Mouse (Mus musculus): Measurements from ENCODE around the gene Cat. TPM values are rescaled to one million over a fixed set of nuclear protein-coding genes. Genes with fewer than 3 reads are reported as not detected.

The Cat gene
- total and polyA plus RNA-seq, 2 experiments from 2014 or later: 70.2 to 118 TPM

DNA sequence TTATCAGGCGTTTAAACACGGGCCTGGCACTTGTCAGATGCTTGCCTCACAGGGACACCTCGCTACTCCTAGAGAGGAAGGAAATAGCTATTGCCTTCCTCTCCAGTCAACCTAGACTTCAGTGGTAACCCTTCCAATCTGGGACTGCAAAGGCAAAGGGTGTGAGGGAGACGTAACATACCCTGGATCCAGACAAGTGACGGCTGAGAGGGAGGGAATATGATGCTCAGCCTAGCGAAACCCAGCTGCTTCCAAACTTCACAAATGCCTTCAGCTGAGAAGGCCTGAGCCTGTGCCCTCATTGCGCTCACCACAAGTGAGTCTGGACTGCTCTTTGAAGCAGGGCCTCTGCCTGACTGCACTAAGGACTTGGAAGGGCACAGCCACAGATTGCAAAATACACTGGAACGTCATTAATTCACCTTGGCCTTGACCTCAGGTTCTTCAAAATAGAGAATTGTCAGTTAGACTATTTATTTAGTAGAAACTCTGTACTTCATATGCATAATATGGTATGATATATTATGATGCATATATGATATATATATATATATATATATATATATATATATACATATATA, 52.2 kb downstream of the Cat start:
- TF ChIP-seq CTCF (IDR thresholded peaks at IDR 0.05): no peak
- Histone ChIP-seq H3K27ac (ENCODE audit: low read depth, low read length) (no peak overlapping the region), H3K4me3 (ENCODE audit: low read depth, low read length) (no peak overlapping the region), H3K27me3 (ENCODE audit: insufficient read depth, low read length) (no peaks in the 10 kb centered on the region), H3K4me1 (ENCODE audit: insufficient read depth, low read length) (peaks cover 3% of the 10 kb centered on the region; the same call in 1 of the 2 replicates), H3K4me2 (ENCODE audit: low read depth, low read length, poor library complexity, severe bottlenecking) (no peak overlapping the region), H3K36me3 (ENCODE audit: insufficient read depth, low read length) (no peaks in the 10 kb centered on the region), H3K9me3 (ENCODE audit: low read length) (no peaks in the 10 kb centered on the region), H3K9ac (replicated peaks; ENCODE audit: low read length, poor library complexity, severe bottlenecking) (no peak overlapping the region)
- ATAC-seq (ENCODE audit: low FRiP score) (no peak), DNase-seq (ENCODE audit: low spot score) (no peak)
- WGBS: 77% methylated on average over 8 of the region's 8 CpGs

DNA sequence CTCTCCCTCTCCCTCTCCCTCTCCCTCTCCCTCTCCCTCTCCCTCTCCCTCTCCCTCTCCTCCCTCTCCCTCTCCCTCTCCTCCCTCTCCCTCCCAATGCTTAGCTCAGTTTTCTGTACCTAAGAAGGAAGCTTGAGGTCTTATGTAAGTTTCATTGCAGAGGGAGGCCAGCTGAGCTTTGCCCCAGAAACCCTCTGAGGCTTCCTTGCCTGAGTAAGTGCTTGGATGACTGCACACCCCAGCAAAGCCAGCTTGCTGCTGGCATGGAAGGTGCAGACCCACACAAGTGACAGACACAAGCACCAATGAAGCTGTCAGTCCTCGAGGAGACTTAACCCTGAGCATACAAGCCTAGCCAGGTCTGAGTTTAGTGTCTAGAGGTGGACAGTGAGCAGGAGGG, 54.2 kb downstream of the Cat start:
- Histone ChIP-seq H3K9me3 (ENCODE audit: low read length) (no peaks in the 10 kb centered on the region), H3K4me3 (ENCODE audit: low read depth, low read length) (no peak overlapping the region), H3K4me1 (ENCODE audit: insufficient read depth, low read length) (no peaks in the 10 kb centered on the region), H3K27ac (ENCODE audit: low read depth, low read length) (no peak overlapping the region), H3K36me3 (ENCODE audit: insufficient read depth, low read length) (no peaks in the 10 kb centered on the region), H3K9ac (replicated peaks; ENCODE audit: low read length, poor library complexity, severe bottlenecking) (no peak overlapping the region), H3K27me3 (ENCODE audit: insufficient read depth, low read length) (no peaks in the 10 kb centered on the region), H3K4me2 (ENCODE audit: low read depth, low read length, poor library complexity, severe bottlenecking) (no peak overlapping the region)
- no peak for ATAC-seq (ENCODE audit: low FRiP score)
- no peak for DNase-seq (ENCODE audit: low spot score)
- WGBS: 30% methylated on average over 1 of the region's 1 CpGs
- TF ChIP-seq CTCF (IDR thresholded peaks at IDR 0.05): no peak

DNA sequence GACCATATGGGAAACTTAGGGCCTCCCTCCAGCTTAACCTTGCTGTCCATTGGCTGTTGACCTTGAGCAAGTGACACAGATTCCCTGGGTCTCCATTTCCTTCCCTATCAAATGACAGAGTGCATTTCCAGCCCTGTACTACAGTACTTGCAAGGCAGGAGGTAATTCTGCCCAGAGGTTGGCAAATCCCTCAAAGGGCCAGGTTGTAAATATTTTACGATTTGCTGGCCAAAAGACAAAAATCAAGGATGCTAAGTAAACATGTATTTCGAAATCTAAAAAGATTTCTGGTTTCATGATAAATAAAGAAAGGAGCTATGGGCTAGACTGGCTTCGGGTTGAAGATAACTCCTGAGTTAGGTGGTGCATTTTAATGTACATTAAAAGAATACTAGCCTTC, 56.6 kb downstream of the Cat start:
- Histone ChIP-seq H3K4me3 (ENCODE audit: low read depth, low read length) (no peak overlapping the region), H3K4me2 (ENCODE audit: low read depth, low read length, poor library complexity, severe bottlenecking) (no peak overlapping the region), H3K27ac (ENCODE audit: low read depth, low read length) (no peak overlapping the region), H3K4me1 (ENCODE audit: insufficient read depth, low read length) (peaks cover 7% of the 10 kb centered on the region; the same call in 1 of the 2 replicates), H3K36me3 (ENCODE audit: insufficient read depth, low read length) (no peaks in the 10 kb centered on the region), H3K27me3 (ENCODE audit: insufficient read depth, low read length) (no peaks in the 10 kb centered on the region), H3K9ac (replicated peaks; ENCODE audit: low read length, poor library complexity, severe bottlenecking) (no peak overlapping the region), H3K9me3 (ENCODE audit: low read length) (no peaks in the 10 kb centered on the region)
- DNase-seq (ENCODE audit: low spot score) (no peak), ATAC-seq (ENCODE audit: low FRiP score) (no peak)
- WGBS: 80% methylated on average over 3 of the region's 3 CpGs
- TF ChIP-seq CTCF (IDR thresholded peaks at IDR 0.05): no peak

DNA sequence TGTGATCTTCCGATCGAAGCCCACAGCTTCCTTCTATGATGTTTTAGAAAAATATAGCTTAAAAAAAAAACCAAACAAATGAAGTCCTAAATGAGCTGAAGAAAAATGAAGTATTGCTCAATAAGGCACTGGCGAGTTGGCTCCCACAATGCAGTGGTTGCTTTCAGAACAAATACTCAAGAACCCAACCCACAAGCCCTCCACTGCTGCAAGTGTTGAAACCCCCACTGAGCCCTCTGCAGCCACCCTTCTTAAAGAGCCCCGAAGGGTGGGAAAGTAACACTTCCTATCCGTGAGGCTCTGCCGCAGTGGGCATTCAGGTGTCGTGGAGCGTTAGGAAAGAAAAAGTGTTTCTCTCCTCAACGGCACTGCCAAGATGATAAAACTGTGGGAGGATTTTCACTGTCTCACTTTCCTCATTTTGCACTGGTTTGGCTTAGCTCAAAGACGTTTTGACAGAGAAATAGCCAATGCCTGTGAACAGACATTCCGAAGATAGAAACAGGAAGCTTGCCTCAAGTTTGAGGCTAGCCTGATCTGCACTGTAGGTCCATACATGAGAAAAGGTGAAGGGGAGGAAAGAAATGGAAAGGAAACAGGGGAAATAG, 59.4 kb downstream of the Cat start:
- peaks cover 7% of the 10 kb centered on the region; the same call in 1 of the 2 replicates for H3K4me1 ChIP-seq (ENCODE audit: insufficient read depth, low read length)
- ATAC-seq (ENCODE audit: low FRiP score): no peak
- H3K4me3 ChIP-seq (ENCODE audit: low read depth, low read length): no peak overlapping the region
- no peaks in the 10 kb centered on the region for H3K36me3 ChIP-seq (ENCODE audit: insufficient read depth, low read length)
- no peak for TF ChIP-seq CTCF (IDR thresholded peaks at IDR 0.05)
- no peaks in the 10 kb centered on the region for H3K9me3 ChIP-seq (ENCODE audit: low read length)
- H3K4me2 ChIP-seq (ENCODE audit: low read depth, low read length, poor library complexity, severe bottlenecking): no peak overlapping the region
- no peak for DNase-seq (ENCODE audit: low spot score)
- no peak overlapping the region for H3K9ac ChIP-seq (replicated peaks; ENCODE audit: low read length, poor library complexity, severe bottlenecking)
- no peak overlapping the region for H3K27ac ChIP-seq (ENCODE audit: low read depth, low read length)
- no peaks in the 10 kb centered on the region for H3K27me3 ChIP-seq (ENCODE audit: insufficient read depth, low read length)
- WGBS: 88% methylated on average over 11 of the region's 11 CpGs

DNA sequence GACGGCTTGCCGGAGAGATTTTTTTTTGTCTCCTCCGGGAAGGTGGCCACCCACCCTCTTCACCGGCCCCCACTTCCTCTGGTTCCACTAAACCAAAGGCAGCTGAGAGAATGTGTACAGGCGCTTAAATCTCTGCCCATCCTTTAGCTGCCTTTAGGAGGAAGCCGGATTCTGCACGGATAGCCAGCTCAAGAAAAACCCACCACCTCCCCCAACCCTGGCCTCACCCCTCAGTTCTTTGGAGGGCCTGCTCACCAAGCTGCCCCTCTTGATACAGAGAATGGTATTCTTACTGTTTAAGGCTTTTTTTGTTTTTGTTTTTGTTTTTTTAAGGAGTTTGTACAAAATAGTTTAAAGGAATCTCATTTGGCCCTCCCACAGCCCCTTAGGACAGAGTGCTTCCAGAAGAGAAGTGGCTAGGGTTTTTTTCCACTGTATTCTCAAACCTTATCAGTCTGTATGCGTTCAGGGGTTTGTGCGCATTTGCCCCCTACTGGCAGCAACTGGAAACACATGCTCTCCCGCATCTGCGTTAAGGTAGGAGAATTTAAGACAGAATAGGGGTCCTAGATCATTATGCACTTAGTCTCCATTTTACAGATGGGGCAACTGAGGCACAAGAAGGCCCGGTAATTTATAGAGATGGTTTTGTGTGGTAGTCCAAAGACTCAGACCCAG, 60.5 kb downstream of the Cat start:
- H3K36me3 ChIP-seq (ENCODE audit: insufficient read depth, low read length): no peaks in the 10 kb centered on the region

DNA sequence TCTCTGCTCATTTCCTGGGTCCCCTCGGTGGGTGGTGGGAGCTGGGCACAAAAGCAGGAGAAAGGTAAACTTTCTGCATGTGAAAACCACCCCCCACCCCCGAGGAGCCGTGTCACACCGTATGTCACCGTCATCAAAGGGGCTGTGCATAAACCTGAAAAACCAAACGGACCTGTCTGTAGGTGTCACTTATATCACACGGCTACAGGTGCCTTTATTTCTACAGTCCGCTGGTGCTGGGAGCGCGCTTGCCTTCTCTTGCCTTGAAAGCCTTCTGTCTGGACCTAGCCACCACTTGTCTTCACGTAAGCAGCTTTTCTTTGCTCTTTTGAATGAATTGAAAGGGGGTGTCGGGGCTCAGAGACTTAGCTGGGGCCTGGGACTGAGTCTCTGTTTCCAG, 61.1 kb downstream of the Cat start:
- no peak overlapping the region for H3K9ac ChIP-seq (replicated peaks; ENCODE audit: low read length, poor library complexity, severe bottlenecking)
- DNase-seq (ENCODE audit: low spot score) (no peak), ATAC-seq (ENCODE audit: low FRiP score) (0 out of 2 replicates have a peak, but pooled peaks have one; percentile 12)
- H3K4me3 ChIP-seq (ENCODE audit: low read depth, low read length): no peak overlapping the region
- H3K27ac ChIP-seq (ENCODE audit: low read depth, low read length): no peak overlapping the region
- peak overlapping the region; percentile 34 for H3K4me2 ChIP-seq (ENCODE audit: low read depth, low read length, poor library complexity, severe bottlenecking)
- no peaks in the 10 kb centered on the region for H3K9me3 ChIP-seq (ENCODE audit: low read length)
- no peak for TF ChIP-seq CTCF (IDR thresholded peaks at IDR 0.05)
- H3K36me3 ChIP-seq (ENCODE audit: insufficient read depth, low read length): no peaks in the 10 kb centered on the region
- WGBS: 46% methylated on average over 12 of the region's 12 CpGs
- H3K4me1 ChIP-seq (ENCODE audit: insufficient read depth, low read length): peaks cover 7% of the 10 kb centered on the region; the same call in 1 of the 2 replicates
- no peaks in the 10 kb centered on the region for H3K27me3 ChIP-seq (ENCODE audit: insufficient read depth, low read length)

More for the DNA sequence above, 60.5 kb downstream of the Cat start:
- TF ChIP-seq CTCF (IDR thresholded peaks at IDR 0.05): peak; percentile 90
- Histone ChIP-seq H3K27me3 (ENCODE audit: insufficient read depth, low read length) (no peaks in the 10 kb centered on the region), H3K4me1 (ENCODE audit: insufficient read depth, low read length) (peaks cover 7% of the 10 kb centered on the region; the same call in 1 of the 2 replicates), H3K4me3 (ENCODE audit: low read depth, low read length) (no peak overlapping the region), H3K4me2 (ENCODE audit: low read depth, low read length, poor library complexity, severe bottlenecking) (peak overlapping the region; percentile 34), H3K27ac (ENCODE audit: low read depth, low read length) (no peak overlapping the region), H3K9me3 (ENCODE audit: low read length) (no peaks in the 10 kb centered on the region), H3K9ac (replicated peaks; ENCODE audit: low read length, poor library complexity, severe bottlenecking) (no peak overlapping the region)
- WGBS: 18% methylated on average over 12 of the region's 12 CpGs
- peak; percentile 51 for DNase-seq (ENCODE audit: low spot score)
- peak; percentile 70 for ATAC-seq (ENCODE audit: low FRiP score)

Data from midbrain, postnatal 0 days (tissue).